Mouse (Mus musculus): ENCODE results near the gene Acot2. TPM values are rescaled to one million over a fixed set of nuclear protein-coding genes. Genes with fewer than 3 reads are reported as not detected.
A peak's percentile ranks its signal among the peaks of the same experiment; 100 is the strongest.
"Not testable (repeated sequence)": the region's sequence is repeated elsewhere in the genome, so short reads cannot be mapped to it uniquely, and the experiment has no call there.

The Acot2 gene
- polyA plus RNA-seq, 1 experiment from 2014 or later: 78.0 TPM

GRCm38 (mm10) chr12:84020528-84020927 lies 32.9 kb downstream of the Acot2 start:
- not testable (repeated sequence) for H3K9ac ChIP-seq; H3K27me3 ChIP-seq; H3K4me1 ChIP-seq (replicated peaks); H3K9me3 ChIP-seq (replicated peaks); H3K4me3 ChIP-seq; H3K4me2 ChIP-seq; H3K36me3 ChIP-seq
- peak; percentile 80 for ATAC-seq (replicated peaks; ENCODE audit: insufficient number of reproducible peaks, insufficient read depth, low FRiP score, low read depth)
- H3K27ac ChIP-seq: peak overlapping the region; percentile 31
- 14% methylated on average over 7 of the region's 7 CpGs for WGBS

DNA sequence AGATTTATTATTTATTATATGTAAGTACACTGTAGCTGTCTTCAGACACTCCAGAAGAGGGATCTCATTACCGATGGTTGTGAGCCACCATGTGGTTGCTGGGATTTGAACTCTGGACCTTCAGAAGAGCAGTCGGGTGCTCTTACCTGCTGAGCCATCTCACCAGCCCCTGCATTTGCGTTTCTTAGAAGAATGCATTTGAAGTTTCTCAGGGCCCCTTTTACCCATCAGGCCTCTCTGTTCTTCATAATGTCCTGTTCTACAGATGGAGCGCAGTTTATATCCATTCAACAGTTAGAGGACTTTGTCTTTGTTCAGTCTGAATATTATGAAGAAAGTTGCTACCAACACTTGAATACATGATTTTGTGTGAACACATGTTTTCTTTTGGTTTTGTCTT lies 34.6 kb downstream of the Acot2 start:
- WGBS: 92% methylated on average over 4 of the region's 4 CpGs
- H3K4me3 ChIP-seq; H3K9ac ChIP-seq; H3K27me3 ChIP-seq; H3K4me1 ChIP-seq (replicated peaks); ATAC-seq (replicated peaks; ENCODE audit: insufficient number of reproducible peaks, insufficient read depth, low FRiP score, low read depth); H3K36me3 ChIP-seq; H3K27ac ChIP-seq; H3K9me3 ChIP-seq (replicated peaks); H3K4me2 ChIP-seq: not testable (repeated sequence)

DNA sequence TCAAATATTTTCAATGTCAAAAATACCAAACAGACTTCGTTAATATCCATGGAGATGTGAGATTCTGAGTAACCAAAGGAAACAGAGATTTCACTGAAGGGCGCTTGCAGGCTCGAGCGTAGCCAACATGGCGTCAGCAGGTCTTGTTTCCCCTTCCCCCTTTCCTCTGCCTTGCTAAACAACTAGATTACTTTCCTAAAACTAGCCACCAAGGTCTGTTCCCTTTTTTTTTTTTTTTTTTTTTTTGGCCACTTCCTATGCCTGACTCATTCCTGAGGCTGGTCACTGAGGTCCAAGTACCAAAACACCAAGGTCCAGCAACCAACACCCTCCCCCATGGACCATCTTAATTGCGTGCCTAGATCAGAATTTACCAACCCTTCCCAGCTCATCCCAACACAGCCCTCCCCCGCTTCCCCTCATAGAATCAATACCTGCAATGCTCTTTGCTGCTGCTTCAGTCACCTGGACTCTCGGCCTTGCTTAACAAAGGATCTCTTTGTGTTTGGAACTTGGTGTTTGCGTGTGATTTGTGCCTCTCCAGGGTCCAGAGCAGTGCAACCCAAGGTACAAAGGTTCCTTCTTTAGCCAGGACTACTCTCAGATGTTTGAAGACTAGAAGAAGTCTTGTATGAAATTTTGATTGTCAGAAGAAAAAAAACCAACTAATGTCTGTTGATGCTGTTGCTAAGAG lies 35.5 kb downstream of the Acot2 start:
- H3K4me2 ChIP-seq: no peak overlapping the region
- peaks cover 5% of the 10 kb centered on the region; the same call in 1 of the 2 replicates for H3K4me1 ChIP-seq (replicated peaks)
- no peak overlapping the region for H3K4me3 ChIP-seq
- H3K9ac ChIP-seq: no peak overlapping the region
- no peak for ATAC-seq (replicated peaks; ENCODE audit: insufficient number of reproducible peaks, insufficient read depth, low FRiP score, low read depth)
- 83% methylated on average over 9 of the region's 9 CpGs for WGBS
- H3K27ac ChIP-seq: no peak overlapping the region
- H3K27me3 ChIP-seq: no peaks in the 10 kb centered on the region
- no peaks in the 10 kb centered on the region for H3K36me3 ChIP-seq
- no peaks in the 10 kb centered on the region for H3K9me3 ChIP-seq (replicated peaks)

- Histone ChIP-seq H3K4me3 (no peak overlapping the region), H3K9ac (no peak overlapping the region), H3K4me1 (replicated peaks) (peaks cover 10% of the 10 kb centered on the region; the same call in 1 of the 2 replicates), H3K4me2 (no peak overlapping the region), H3K9me3 (replicated peaks) (no peaks in the 10 kb centered on the region), H3K36me3 (no peaks in the 10 kb centered on the region), H3K27ac (no peak overlapping the region), H3K27me3 (no peaks in the 10 kb centered on the region)
- WGBS: 76% methylated on average over 7 of the region's 7 CpGs
- no peak for ATAC-seq (replicated peaks; ENCODE audit: insufficient number of reproducible peaks, insufficient read depth, low FRiP score, low read depth)
Observed at GRCm38 (mm10) chr12:84025888-84026287, 38.2 kb downstream of the Acot2 start.

- not testable (repeated sequence) for H3K9me3 ChIP-seq (replicated peaks); H3K4me3 ChIP-seq; H3K27me3 ChIP-seq; ATAC-seq (replicated peaks; ENCODE audit: insufficient number of reproducible peaks, insufficient read depth, low FRiP score, low read depth); H3K9ac ChIP-seq; H3K36me3 ChIP-seq; H3K4me2 ChIP-seq; H3K27ac ChIP-seq; H3K4me1 ChIP-seq (replicated peaks)
- 56% methylated on average over 3 of the region's 3 CpGs for WGBS
Observed at GRCm38 (mm10) chr12:84028328-84028727, 40.7 kb downstream of the Acot2 start.

- H3K27me3 ChIP-seq; H3K36me3 ChIP-seq; H3K9me3 ChIP-seq (replicated peaks); ATAC-seq (replicated peaks; ENCODE audit: insufficient number of reproducible peaks, insufficient read depth, low FRiP score, low read depth); H3K4me2 ChIP-seq; H3K9ac ChIP-seq; H3K4me3 ChIP-seq; H3K27ac ChIP-seq; H3K4me1 ChIP-seq (replicated peaks): not testable (repeated sequence)
- 96% methylated on average over 1 of the region's 1 CpGs for WGBS
Observed at GRCm38 (mm10) chr12:84029043-84029442, 41.4 kb downstream of the Acot2 start.

DNA sequence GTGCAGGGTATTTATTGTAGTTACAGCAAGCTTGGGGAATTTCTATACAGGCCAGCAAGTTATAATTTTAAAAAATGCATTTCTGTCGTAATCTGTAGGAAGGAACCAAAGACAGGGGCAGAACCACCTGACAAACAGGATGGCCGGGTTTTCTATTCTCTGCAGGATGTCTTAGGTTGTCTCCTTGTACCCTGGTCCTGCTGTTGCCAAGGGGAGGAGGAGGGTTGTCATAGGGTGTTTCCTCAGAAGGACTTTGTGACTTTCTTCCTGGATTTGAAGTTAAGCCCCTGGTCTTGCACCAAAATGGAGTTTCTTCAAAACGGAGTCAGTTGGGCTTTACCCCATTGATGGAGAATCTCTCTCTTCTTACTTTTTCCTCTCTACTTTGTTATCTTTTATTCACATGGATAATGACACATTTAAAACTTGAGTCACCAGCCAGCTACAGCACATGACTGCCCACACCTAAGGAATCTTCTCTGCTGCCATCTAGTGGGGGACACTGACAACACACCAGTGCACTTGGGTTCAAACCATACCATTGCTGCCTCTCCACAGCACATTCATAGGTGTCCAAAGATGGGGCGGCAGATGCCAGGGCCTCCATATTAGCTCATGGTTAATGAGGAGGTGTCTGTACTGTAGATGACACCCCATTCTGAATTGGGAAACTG lies 43.1 kb downstream of the Acot2 start:
- no peak for ATAC-seq (replicated peaks; ENCODE audit: insufficient number of reproducible peaks, insufficient read depth, low FRiP score, low read depth)
- H3K4me3 ChIP-seq: no peak overlapping the region
- 59% methylated on average over 4 of the region's 4 CpGs for WGBS
- H3K27me3 ChIP-seq: no peaks in the 10 kb centered on the region
- H3K9me3 ChIP-seq (replicated peaks): no peaks in the 10 kb centered on the region
- H3K4me1 ChIP-seq (replicated peaks): peaks cover 5% of the 10 kb centered on the region; the same call in 1 of the 2 replicates
- H3K36me3 ChIP-seq: no peaks in the 10 kb centered on the region
- H3K27ac ChIP-seq: 0 out of 2 replicates have a peak overlapping the region, but pooled peaks have one; percentile 25
- H3K9ac ChIP-seq: no peak overlapping the region
- no peak overlapping the region for H3K4me2 ChIP-seq

GRCm38 (mm10) chr12:84032854-84033253 lies 45.2 kb downstream of the Acot2 start:
- ATAC-seq (replicated peaks; ENCODE audit: insufficient number of reproducible peaks, insufficient read depth, low FRiP score, low read depth): no peak
- Histone ChIP-seq H3K4me2 (no peak overlapping the region), H3K9me3 (replicated peaks) (no peaks in the 10 kb centered on the region), H3K27ac (no peak overlapping the region), H3K27me3 (no peaks in the 10 kb centered on the region), H3K4me1 (replicated peaks) (peaks cover 5% of the 10 kb centered on the region; the same call in 1 of the 2 replicates), H3K36me3 (no peaks in the 10 kb centered on the region), H3K9ac (no peak overlapping the region), H3K4me3 (no peak overlapping the region)
- WGBS: 83% methylated on average over 4 of the region's 4 CpGs

GRCm38 (mm10) chr12:84033302-84033701 lies 45.6 kb downstream of the Acot2 start:
- not testable (repeated sequence) for ATAC-seq (replicated peaks; ENCODE audit: insufficient number of reproducible peaks, insufficient read depth, low FRiP score, low read depth); H3K4me2 ChIP-seq; H3K36me3 ChIP-seq; H3K27ac ChIP-seq; H3K9me3 ChIP-seq (replicated peaks); H3K27me3 ChIP-seq; H3K4me3 ChIP-seq; H3K9ac ChIP-seq; H3K4me1 ChIP-seq (replicated peaks)
- WGBS: 69% methylated on average over 2 of the region's 2 CpGs

- no peak overlapping the region for H3K4me3 ChIP-seq
- no peak overlapping the region for H3K9ac ChIP-seq
- no peaks in the 10 kb centered on the region for H3K36me3 ChIP-seq
- no peak for ATAC-seq (replicated peaks; ENCODE audit: insufficient number of reproducible peaks, insufficient read depth, low FRiP score, low read depth)
- H3K4me2 ChIP-seq: no peak overlapping the region
- H3K9me3 ChIP-seq (replicated peaks): no peaks in the 10 kb centered on the region
- H3K27ac ChIP-seq: no peak overlapping the region
- peaks cover 7% of the 10 kb centered on the region; the same call in 1 of the 2 replicates for H3K4me1 ChIP-seq (replicated peaks)
- no peaks in the 10 kb centered on the region for H3K27me3 ChIP-seq
- WGBS: 41% methylated on average over 4 of the region's 4 CpGs
Observed at GRCm38 (mm10) chr12:84034108-84034507, 46.4 kb downstream of the Acot2 start.

GRCm38 (mm10) chr12:84038241-84038640 lies 50.6 kb downstream of the Acot2 start, which contains the start of gene Acot4:
Gene Acot4, plus strand, starts transcription at chr12:84038379.
- WGBS: 7% methylated on average over 32 of the region's 32 CpGs
- not testable (repeated sequence) for H3K27ac ChIP-seq; ATAC-seq (replicated peaks; ENCODE audit: insufficient number of reproducible peaks, insufficient read depth, low FRiP score, low read depth)

DNA sequence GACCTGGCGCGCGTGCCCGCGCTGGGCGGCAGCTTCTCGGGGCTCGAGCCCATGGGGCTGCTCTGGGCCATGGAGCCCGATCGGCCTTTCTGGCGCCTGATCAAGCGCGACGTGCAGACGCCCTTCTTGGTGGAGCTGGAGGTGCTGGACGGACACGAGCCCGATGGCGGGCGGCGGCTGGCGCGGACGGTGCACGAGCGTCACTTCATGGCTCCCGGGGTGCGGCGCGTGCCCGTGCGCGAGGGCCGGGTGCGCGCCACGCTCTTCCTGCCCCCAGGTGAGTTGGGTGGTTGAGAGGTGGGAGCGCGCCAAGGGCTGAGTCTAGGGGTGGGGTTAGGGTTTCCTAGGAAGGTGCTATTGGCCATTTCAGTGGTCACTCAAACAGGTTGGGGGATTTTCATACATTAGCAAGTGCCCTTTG lies 51.0 kb downstream of the Acot2 start, which contains the start of gene Gm49366:
Gene Gm49366, plus strand, starts transcription at position 245 of the 421 bp plus-strand sequence.
- not testable (repeated sequence) for H3K9me3 ChIP-seq (replicated peaks); ATAC-seq (replicated peaks; ENCODE audit: insufficient number of reproducible peaks, insufficient read depth, low FRiP score, low read depth); H3K4me1 ChIP-seq (replicated peaks); H3K27me3 ChIP-seq; H3K36me3 ChIP-seq; H3K27ac ChIP-seq
- 2% methylated on average over 39 of the region's 39 CpGs for WGBS
- peak within 1 kb of the TSS; percentile 52 for H3K9ac ChIP-seq
- peak within 1 kb of the TSS; percentile 55 for H3K4me3 ChIP-seq
- H3K4me2 ChIP-seq: peak within 1 kb of the TSS; percentile 81

More at GRCm38 (mm10) chr12:84038241-84038640, 50.6 kb downstream of the Acot2 start, which contains the start of gene Acot4:
- H3K27me3 ChIP-seq; H3K4me1 ChIP-seq (replicated peaks); H3K9me3 ChIP-seq (replicated peaks); H3K36me3 ChIP-seq: not testable (repeated sequence)
- Histone ChIP-seq H3K9ac (peak within 1 kb of the TSS; percentile 52), H3K4me2 (peak within 1 kb of the TSS; percentile 81), H3K4me3 (peak within 1 kb of the TSS; percentile 55)
